Mouse (Mus musculus) layer of hippocampus, postnatal 14 days (tissue): ENCODE data around the gene Trnau1ap. TPM values are rescaled to one million over a fixed set of nuclear protein-coding genes. Genes with fewer than 3 reads are reported as not detected.

ENCODE experiments used
- DNase-seq, 2 experiments: peaks; one replicate each; pipeline ENCODE4 v3.0.0; 2021 to 2022; ENCODE audit warnings: low spot score in 2 of 2, mixed read lengths in 1 of 2
- long read RNA-seq, 2 experiments: library from polyadenylated mRNA; stranded (forward); transcript quantifications; one replicate each; pipeline ENCODE4 v2.0.0; 2021
- total RNA-seq, 2 experiments: library from RNA; stranded (reverse); gene quantifications; 2 replicates each; pipeline ENCODE4 v1.2.3; 2021

The Trnau1ap gene
- 10 to 100 TPM; 19.3 to 22.3 TPM for total RNA-seq
- long read RNA-seq, experiment 1, transcript Trnau1ap-201 (9 exons, 1,130 nt): major isoform, 14 of 21 reads
- long read RNA-seq, experiment 1, partial matches to known transcripts: 2 of 21 reads
- long read RNA-seq, experiment 1, other reads (novel, unspliced or antisense): 1 of 21 reads
- long read RNA-seq, experiment 2, transcript Trnau1ap-201 (9 exons, 1,130 nt): major isoform, 23 of 41 reads
- long read RNA-seq, experiment 2, partial matches to known transcripts: 12 of 41 reads
- long read RNA-seq, experiment 2, other reads (novel, unspliced or antisense): 1 of 41 reads

DNA sequence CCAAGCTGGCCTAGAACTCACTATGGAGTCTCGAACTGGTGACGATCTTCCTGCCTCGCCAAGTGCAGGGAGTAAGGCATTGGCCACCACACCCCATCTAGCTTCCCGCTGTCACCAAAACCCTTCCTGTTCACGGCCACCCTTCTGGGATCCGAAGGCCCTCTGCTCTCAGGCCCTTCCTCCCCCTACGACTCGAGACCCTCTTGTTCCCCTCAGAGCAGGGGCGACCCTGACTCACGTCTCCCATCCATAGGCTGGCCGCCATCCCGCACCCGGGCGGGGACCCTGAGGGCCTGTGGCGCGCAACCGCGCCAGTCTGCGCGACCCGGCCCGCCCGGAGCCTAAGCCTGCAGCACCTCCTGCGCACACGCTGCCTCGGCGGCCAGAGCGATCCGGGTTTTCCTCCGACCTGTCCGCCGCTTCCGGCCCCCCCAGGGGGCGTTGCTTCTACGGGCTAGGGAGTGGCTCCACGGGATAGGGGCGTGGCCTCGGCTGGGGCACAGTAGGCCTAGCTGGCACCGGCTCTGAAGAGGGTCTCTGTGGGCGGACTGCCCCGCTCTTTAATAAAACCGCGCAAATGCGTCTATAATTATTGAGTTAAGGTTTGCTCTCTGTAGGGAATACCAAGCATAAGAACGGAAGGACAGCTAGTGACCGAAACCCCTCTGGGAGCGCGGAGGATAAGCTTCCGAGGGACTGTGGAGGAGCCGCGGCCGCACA lies at the start of gene Trnau1ap:
Trnau1ap (minus strand) TSS at position 424 of the 720 bp plus-strand sequence.
- DNase-seq: peak; percentile 72 to 83

DNA sequence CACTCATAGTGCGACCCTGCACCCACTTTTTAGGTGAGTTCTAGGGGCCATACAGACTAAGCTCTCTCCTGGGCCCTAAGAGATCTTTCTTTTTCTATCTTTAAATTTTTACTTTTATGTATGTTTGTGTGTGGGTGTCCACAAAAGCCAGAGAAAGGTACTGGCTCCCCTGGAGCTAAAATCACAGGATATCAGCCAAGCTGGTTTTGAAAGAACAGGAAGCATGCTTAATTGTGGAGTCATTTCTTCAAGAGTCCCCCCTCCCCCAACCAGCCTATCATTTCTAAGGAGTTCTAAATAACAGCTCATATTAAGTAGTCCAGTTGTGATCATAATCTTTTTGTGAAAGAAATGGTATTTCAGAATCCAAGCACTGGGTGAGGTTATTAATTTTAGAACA lies 44.5 kb upstream of the Trnau1ap start:
- no peak for DNase-seq

DNA sequence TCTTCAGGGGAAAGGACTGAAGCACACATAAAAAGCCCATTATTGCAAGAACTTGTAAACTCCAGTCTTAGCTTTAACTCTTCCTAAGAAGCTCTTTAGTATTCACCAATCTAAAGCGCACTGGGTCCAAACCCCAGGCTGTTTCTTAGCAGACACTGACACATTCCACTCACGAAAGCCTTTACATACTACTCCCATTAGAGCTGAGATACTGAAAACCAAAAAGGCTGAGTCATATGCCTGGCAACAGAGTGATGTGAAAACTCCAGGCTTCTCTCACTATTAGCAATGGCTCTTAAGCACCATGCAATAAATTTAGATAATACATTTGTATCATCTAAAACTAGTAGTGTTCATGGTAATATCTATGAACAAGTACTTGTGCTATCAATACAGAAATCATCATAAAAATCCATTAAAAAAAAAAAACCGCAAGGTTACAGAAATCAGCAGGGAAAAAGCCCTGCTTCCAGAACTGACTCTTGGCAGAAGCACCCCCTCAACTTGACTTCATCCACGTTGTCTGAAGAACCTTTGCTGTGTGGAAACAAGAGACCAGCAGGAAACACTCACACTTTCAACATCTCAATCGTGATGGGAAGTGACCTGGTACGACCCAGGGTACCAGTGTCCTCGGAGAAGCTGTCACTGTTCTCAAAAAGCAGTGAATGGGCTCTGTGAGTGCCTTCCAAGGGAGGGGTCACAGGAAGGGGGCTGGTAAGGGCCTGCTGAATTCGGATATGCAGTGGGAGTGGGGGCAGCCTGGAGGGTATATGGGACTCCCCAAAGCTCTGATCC lies 40.8 kb upstream of the Trnau1ap start:
- DNase-seq: no peak

DNA sequence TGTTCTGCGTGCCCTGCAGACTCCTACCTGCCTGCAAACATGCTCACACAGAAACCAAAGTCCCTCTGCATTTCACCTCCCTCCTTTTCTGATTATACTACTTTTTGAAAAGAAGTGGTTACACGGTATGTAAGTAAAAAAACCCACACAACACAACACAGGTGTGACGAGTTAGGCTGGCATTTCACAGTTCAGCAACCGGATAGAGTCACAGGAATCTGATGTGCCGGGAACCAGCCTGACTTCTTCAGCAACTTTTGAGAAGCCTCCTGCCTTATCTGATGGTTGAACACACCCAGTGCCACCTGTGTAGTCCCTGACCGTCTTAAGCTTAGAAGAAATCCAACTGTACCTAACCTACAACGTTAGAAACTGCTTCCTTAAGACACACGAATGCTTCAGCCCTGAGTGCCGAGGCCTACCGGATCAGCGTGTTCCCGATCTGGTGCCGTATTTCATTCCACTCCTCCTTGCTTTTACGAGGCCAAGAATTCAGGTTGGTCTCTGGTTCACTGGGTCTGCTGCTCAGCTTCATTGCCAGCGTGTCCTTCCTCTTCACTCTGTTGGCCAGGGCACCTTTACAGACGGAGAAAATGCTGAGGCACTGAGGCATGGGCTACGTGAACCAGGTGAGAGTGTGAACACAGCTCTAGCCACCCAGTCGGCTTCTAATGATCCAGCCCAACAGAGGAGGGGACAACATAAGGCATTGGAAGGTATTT lies 38.3 kb upstream of the Trnau1ap start:
- DNase-seq: no peak

DNA sequence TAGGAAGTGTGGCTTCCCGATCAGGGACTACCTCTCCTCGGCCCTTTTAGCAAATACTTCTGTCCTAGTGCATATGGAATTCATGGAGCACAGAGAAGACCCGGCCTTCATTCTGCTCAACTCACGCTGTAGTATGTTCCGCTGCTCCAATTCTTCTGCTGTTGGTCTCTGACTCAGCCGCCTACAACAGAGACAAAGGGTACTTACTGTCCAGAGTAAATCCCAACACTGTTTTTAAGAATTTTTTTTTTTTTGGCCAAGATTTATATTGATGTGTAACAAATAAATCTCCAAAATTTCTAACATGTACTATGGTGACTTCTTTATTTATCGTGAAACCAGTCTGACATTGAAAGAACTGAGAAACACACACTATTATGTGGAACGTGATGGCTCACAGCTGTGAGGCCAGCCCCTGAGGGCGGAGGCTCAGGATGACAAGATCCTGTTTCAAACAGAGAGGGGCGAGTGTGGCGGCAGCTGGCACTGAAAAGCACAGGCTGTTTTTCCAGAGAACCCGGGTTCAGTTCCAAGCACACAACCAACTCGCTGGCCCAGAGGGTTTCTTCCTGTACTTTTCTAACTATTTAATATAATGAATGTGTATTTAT lies 36.2 kb upstream of the Trnau1ap start:
- DNase-seq: no peak

DNA sequence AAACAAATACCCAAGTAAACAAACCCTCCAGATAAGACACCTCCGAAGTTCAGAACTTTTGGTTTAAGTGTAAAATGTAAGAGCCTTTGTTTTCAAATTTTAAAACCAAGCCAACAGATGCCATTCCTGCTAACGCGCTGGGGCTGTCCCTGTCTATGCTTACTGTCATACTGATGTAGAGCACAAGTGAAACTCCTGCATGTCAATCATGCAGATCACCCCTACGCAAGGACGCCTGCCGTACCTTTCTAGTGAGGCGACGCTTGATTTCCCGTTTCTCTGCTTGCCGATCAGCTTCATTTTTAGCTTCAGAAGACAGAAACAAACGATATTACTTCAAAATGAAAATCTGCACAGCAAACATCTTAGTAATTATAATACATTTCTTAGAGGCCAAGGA lies 34.1 kb upstream of the Trnau1ap start:
- DNase-seq: no peak

DNA sequence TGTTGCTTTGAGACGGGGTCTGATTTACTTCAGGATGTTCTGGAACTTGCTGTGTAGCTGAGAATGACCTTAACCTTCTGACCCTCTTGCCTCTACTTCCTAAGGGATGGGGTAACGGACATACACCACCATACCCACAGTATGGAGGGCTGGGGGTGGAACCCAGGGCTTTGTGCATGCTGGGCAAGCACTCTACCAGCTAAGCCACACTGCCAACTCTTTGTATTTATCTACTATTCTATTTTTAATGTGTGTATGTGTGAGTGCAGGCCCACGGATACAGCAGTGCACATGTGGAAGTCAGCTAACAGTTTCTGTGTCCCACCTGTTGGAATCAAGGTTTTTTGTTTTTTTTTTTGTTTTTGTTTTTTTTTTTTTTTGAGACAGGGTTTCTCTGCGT lies 30.2 kb upstream of the Trnau1ap start:
- DNase-seq: no peak

DNA sequence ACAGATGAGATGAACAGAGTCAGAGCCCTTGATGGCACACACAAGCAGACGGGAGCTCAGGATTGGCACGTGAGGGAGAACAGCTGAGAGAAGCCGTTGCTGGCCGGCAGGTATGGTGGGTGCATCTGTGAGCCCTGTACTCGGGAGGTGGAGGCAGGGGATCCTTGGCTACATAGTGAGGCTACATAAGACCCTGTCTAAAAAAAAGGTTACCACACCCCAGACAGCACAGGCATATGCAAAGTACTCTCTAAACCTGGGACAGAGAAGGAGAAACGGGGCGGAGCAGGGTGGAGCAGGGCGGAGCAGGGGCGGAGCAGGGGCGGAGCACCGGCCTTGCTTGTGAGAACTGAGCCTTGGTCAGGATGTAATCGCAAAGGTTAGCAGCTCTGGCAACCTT lies 26.8 kb upstream of the Trnau1ap start:
- DNase-seq: no peak

DNA sequence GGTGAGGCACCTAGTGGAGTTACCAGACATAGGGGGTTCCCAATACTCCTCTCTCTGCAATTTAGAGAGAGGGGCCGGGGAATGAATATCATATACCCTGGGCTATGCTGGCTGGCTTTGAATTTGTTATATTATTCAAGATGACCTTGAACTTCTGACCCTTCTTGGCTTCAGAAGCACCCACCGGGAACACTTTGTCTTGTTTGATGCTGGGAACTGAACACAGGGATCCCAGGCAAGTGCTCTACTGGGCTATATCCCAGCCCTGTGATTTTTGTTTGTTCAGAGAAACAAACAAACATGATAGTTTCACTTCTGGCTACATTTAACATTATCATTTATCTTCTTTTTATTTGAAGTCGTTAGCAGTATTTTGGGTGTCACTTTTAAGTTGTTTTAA lies 26.1 kb upstream of the Trnau1ap start:
- no peak for DNase-seq

DNA sequence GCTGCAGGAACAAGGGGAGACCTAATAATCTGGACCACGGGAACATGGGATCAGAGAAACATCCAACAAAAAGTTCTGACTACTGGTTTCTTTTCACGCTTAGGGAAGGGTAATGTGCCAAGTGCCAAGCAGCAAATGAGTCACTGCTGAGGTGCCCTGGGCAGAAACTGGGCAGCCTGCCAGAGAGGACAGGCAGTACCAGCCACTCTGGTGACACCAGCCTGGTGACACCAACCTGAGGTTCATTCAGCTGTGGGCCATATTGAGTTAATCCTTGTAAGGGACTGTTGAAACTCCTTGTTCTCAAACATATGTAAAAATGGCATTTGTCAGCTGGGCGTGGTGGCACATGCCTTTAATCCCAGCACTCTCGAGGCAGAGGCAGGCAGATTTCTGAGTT lies 25.2 kb upstream of the Trnau1ap start:
- DNase-seq: no peak

DNA sequence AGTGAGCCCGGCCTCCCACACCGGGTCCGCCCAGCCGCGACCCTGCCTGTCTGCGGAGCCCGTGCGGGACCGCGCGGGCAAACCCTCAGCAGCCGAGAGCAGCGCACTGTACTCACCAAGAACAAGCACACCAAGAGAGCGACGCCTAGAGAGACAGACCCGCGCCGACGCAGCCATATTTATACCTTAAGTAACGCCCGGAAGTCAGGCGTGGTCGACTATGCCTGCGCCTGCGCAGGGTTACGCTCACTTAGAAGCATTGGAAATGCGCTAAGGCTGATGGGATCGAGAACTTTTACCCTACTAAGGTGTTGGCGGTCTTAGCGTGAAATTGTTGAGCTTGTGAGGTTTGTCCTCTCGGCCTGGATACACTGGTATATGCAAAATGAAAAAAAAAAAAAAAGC lies 24.1 kb upstream of the Trnau1ap start, which contains the start of gene Rcc1:
Rcc1 (minus strand) TSS at position 125 of the 405 bp plus-strand sequence.
- DNase-seq: peak; percentile 78 to 92

DNA sequence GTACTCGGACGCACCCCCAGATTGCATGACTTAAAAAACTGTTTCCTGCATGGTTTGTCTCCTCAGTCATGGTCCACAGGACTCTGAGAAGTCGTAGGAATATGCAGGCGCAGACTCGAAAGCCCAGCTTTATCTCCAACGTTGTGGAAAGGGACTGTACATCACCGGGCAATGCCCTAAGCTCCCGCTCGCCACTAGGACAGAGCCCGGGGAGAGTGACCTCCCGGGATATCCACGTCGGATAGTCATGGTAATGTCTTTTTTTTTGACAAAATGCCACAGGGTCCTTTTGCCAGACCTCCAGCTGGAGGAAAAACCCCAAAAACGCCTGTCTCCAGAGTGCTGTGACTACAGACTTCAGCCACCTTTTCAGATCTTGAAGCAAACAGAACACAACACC lies 23.4 kb upstream of the Trnau1ap start:
- no peak for DNase-seq

DNA sequence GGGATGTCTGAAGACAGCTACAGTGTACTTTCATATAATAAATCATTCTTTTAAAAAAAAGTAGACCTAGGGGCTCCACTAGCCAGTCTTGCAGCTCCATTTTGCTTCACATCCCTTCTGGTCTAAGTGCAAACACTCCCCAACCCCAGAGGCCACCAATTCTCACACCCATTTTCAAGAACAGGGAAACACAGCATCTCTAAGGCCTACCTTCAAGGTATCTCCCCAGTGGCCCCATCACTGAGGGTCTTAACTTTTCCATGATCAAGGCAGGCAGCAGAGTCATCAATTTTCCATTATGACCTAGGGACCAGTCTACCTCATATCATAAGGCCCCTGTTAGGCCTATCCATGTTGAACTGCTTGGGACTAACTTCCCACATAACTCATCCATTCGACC lies 22.1 kb upstream of the Trnau1ap start:
- DNase-seq: no peak

DNA sequence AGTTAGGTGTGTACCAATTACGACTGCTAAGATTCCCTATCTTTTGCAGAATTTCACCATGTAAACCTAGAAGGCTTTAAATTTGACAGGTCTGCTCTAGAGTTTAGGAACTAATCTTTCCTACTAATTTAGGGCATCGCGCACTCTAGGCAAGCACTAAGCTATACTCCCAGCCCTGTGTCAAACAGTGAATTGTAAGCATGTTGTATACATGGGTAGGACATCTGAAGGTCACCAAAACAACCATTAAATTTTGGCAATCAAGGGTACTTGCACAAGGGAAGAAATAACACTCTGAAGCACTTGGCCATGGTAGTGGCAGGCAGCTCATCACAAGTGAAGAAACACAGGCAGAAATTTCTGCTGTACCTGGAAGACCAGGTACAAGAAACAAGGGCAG lies 21.5 kb upstream of the Trnau1ap start:
- DNase-seq: no peak

DNA sequence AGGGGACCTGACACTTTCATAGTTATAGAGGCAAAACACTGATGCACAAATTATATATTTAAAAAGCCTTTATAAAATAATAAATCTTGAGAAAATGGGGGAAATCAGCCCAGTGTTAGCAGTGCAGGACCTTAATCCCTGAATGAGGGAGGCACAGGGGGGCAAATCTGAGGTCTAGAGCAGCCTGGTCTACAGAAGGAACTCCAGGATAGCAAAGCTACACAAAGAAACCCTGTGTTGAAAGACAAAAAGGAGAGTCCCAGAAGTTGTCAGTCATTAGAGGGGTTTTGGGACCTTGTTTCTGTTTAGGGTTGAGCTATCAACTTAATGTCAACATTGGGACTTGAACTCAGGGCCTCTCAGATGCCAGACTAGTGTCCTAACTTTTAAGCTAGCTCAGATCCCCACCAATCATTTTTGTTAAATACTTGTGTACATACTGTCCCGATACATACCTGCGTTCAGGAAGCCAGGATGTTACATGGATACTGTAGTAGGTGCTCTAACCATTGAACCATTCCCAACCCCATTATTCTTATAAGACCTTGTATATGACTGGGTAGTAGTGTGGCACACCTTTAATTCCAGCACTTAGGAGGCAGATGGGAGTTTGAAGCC lies 20.9 kb upstream of the Trnau1ap start:
- DNase-seq: no peak

DNA sequence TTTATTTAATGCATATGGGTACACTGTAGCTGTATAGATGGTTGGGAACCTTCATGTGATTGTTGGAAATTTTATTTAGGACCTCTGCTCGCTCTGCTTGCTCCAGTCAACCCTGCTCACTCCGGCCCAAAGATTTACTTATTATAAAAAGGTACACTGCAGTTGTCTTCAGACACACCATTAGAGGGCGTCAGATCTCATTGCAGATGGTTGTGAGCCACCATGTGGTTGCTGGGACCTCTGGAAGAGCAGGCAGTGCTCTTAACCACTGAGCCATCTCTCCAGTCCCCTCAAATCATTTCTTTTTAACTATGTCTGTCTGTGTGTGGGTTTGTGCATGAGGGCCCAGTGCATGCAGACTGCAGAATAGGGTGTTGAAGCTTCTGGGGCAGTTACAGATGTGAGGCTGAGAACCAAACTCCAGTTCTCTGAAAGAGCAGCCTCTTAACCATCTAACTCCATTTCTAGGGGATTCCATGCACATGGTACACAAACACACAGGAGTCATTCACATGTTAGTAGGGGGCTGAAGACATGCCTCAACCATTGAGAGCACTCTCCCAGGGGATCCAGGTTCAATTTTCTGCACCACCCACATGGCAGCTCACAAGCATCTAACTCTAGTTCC lies 20.3 kb upstream of the Trnau1ap start:
- no peak for DNase-seq

DNA sequence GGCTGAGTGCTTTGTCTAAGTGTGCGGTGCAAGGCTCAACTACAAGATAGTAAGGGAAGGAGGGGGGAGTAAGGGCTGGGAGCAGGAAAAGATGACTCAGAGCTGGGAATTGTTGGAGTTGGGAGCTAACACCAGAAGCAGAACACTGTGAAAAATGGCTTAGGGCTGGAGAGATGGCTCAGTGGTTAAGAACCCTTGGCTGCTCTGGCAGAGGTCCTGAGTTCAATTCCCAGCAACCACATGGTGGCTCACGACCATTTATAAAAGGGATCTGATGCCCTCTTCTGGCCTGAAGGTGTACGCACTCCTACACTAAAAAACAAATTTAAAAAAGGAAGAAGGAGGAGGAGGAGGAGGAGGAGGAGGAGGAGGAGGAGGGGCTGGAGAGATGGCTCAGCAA lies 17.3 kb upstream of the Trnau1ap start:
- DNase-seq: no peak

DNA sequence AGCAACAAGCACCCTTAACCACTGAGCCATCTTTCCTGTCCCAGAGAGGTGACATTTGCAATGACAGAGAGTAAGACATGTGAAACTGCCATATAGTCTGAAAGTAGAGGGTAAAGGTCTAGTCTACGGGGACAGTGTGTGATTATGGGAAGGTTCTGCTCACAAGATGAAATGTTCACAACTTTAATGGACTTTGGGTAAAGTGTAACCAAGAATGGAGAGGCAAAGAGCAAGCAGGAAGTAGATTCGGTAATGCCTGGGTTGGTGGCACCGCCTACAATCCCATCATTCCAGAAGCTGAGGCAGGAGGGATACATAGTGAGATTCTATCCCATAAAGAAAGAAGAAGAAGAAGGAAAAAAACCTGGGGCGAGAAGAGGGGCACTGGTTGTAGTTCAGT lies 16.9 kb upstream of the Trnau1ap start:
- DNase-seq: no peak

DNA sequence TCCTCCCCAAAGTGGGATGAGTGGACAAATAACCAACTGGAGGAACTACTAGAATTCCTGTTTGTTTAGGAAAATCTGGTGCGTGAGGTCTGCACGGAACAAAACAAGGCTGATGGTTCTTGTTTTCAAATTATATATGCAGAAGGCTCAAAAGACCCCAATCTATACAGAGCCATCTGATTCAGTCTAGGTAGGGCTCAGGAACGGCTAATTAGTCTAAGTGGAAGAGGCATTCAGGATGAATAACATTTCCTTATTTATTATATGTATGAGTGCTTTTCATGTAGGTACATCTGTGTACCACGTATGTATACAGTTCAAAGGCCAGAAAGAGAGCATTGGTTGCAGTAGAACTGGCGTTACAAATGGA lies 16.5 kb upstream of the Trnau1ap start:
- DNase-seq: no peak
